Mouse (Mus musculus) heart, postnatal 4 days (tissue): ENCODE results near the gene Dtx3. TPM values are rescaled to one million over a fixed set of nuclear protein-coding genes. Genes with fewer than 3 reads are reported as not detected.
A peak's percentile ranks its signal among the peaks of the same experiment; 100 is the strongest.

ENCODE experiments used
- DNase-seq: peaks from one replicate; pipeline ENCODE4 v3.0.0; 2021
- total RNA-seq, 2 experiments: library from RNA; stranded (reverse); gene quantifications; 2 replicates each; pipeline ENCODE4 v1.2.3; 2021

Gene Dtx3
- total RNA-seq, 2 experiments from 2014 or later: 50.0 to 53.8 TPM

- DNase-seq: no peak
Observed at GRCm38 (mm10) chr10:127185101-127185500, 10.4 kb downstream of the Dtx3 start.

GRCm38 (mm10) chr10:127183759-127184158 is 11.8 kb downstream of the Dtx3 start:
- no peak for DNase-seq

- no peak for DNase-seq
Observed at GRCm38 (mm10) chr10:127182624-127183023, 12.9 kb downstream of the Dtx3 start.

- no peak for DNase-seq
Observed at GRCm38 (mm10) chr10:127181566-127181965, 14.0 kb downstream of the Dtx3 start.

- DNase-seq: no peak
Observed at GRCm38 (mm10) chr10:127180695-127181047, 14.9 kb downstream of the Dtx3 start.

GRCm38 (mm10) chr10:127179871-127180694 is 15.4 kb downstream of the Dtx3 start, which contains the start of gene Slc26a10:
Gene Slc26a10 (minus strand): TSS chr10:127180645.
- no peak for DNase-seq

- DNase-seq: no peak
Observed at GRCm38 (mm10) chr10:127178286-127179027, 17.1 kb downstream of the Dtx3 start.

- DNase-seq: peak; percentile 88
Observed at GRCm38 (mm10) chr10:127177719-127178118, 17.8 kb downstream of the Dtx3 start.

- DNase-seq: no peak
Observed at GRCm38 (mm10) chr10:127177235-127177634, 18.3 kb downstream of the Dtx3 start.

GRCm38 (mm10) chr10:127176756-127177155 is 18.8 kb downstream of the Dtx3 start:
- no peak for DNase-seq

- no peak for DNase-seq
Observed at GRCm38 (mm10) chr10:127176228-127176627, 19.3 kb downstream of the Dtx3 start.

- no peak for DNase-seq
Observed at GRCm38 (mm10) chr10:127174170-127174569, 21.4 kb downstream of the Dtx3 start.

GRCm38 (mm10) chr10:127173148-127174065 is 22.1 kb downstream of the Dtx3 start:
- no peak for DNase-seq

- no peak for DNase-seq
Observed at GRCm38 (mm10) chr10:127171631-127172200, 23.8 kb downstream of the Dtx3 start.

- peak; percentile 80 for DNase-seq
Observed at GRCm38 (mm10) chr10:127170837-127171272, 24.7 kb downstream of the Dtx3 start.

GRCm38 (mm10) chr10:127170002-127170401 is 25.5 kb downstream of the Dtx3 start:
- DNase-seq: no peak

GRCm38 (mm10) chr10:127167614-127168192 is 27.8 kb downstream of the Dtx3 start:
- no peak for DNase-seq

GRCm38 (mm10) chr10:127166771-127167613 is 28.5 kb downstream of the Dtx3 start:
- no peak for DNase-seq

GRCm38 (mm10) chr10:127166404-127166715 is 29.2 kb downstream of the Dtx3 start:
- no peak for DNase-seq

GRCm38 (mm10) chr10:127165654-127166403 is 29.7 kb downstream of the Dtx3 start:
- peak; percentile 30 for DNase-seq
